Mouse (Mus musculus) CH12.LX (cell line): ENCODE data around the gene Cipc. TPM values are rescaled to one million over a fixed set of nuclear protein-coding genes. Genes with fewer than 3 reads are reported as not detected.
A peak's percentile ranks its signal among the peaks of the same experiment; 100 is the strongest.

Experiments used
- DNase-seq: peaks from one replicate; pipeline ENCODE4 v3.0.0-alpha.2; 2013; ENCODE audit errors: extremely low read depth
- H3K27ac ChIP-seq: 2 replicates; pipeline ENCODE4 v1.5.1; 2012; ENCODE audit warnings: low read depth, mild to moderate bottlenecking, control low read depth, moderate library complexity; ENCODE audit not compliant: insufficient read depth
- H3K27me3 ChIP-seq: replicated peaks from 2 replicates; pipeline ENCODE3; 2012; ENCODE audit warnings: inconsistent platforms
- H3K36me3 ChIP-seq, 2 experiments: replicated peaks in 1 of 2; 2 replicates each; pipeline versions ENCODE3 to v1.6.1; 2012; ENCODE audit warnings: inconsistent platforms in 1 of 2, low read length in 1 of 2, mild to moderate bottlenecking in 1 of 2, mixed read lengths in 1 of 2, moderate library complexity in 1 of 2; ENCODE audit not compliant: control insufficient read depth in 1 of 2, insufficient read depth in 1 of 2
- H3K4me1 ChIP-seq, 2 experiments: 2 replicates each; pipeline ENCODE4 v1.6.1; 2012; ENCODE audit warnings: inconsistent platforms in 1 of 2, moderate library complexity in 1 of 2; ENCODE audit not compliant: insufficient read depth in 2 of 2, control insufficient read depth in 1 of 2
- H3K4me2 ChIP-seq: 2 replicates; pipeline ENCODE4 v1.6.1; 2012; ENCODE audit warnings: low read depth, mild to moderate bottlenecking, control low read depth; ENCODE audit not compliant: poor library complexity, insufficient read depth, severe bottlenecking
- H3K4me3 ChIP-seq, 3 experiments: fragments of 150-350 bp in 1 of 3; sonication (generic) in 1 of 3; replicated peaks in 1 of 3; 2 replicates each; pipeline versions ENCODE3 to v1.5.1; 2011 to 2012; ENCODE audit warnings: low read depth in 2 of 3, low read length in 2 of 3, mild to moderate bottlenecking in 2 of 3, moderate library complexity in 2 of 3, control low read depth in 1 of 3, improper control_type of control experiment in 1 of 3, inconsistent platforms in 1 of 3, mixed read lengths in 1 of 3; ENCODE audit not compliant: poor library complexity in 1 of 3
- H3K79me2 ChIP-seq: replicated peaks from 2 replicates; pipeline ENCODE4 v1.6.1; 2012; ENCODE audit warnings: mild to moderate bottlenecking, moderate library complexity; ENCODE audit not compliant: control insufficient read depth, poor library complexity, insufficient read depth, severe bottlenecking; ENCODE audit errors: extremely low read depth
- H3K9ac ChIP-seq: 2 replicates; pipeline ENCODE4 v1.6.1; 2012; ENCODE audit warnings: low read depth, mild to moderate bottlenecking, control low read depth, moderate library complexity; ENCODE audit not compliant: insufficient read depth
- H3K9me3 ChIP-seq: replicated peaks from 2 replicates; pipeline ENCODE3; 2012; ENCODE audit warnings: low read length, inconsistent platforms, mixed read lengths
- BHLHE40 ChIP-seq: IDR thresholded peaks from 2 replicates; pipeline ENCODE4 v1.6.1; 2011; ENCODE audit warnings: mild to moderate bottlenecking, low read depth, low read length, improper control_type of control experiment
- CHD2 ChIP-seq: IDR thresholded peaks from 2 replicates; pipeline ENCODE4 v1.6.1; 2011; ENCODE audit warnings: low read length, improper control_type of control experiment
- CTCF ChIP-seq, 2 experiments: IDR thresholded peaks in 1 of 2; conservative IDR thresholded peaks in 1 of 2; 2 replicates each; pipeline ENCODE4 v1.5.1; 2011 to 2012; ENCODE audit warnings: low read depth in 2 of 2, low read length in 2 of 2, improper control_type of control experiment in 1 of 2, inconsistent platforms in 1 of 2, mild to moderate bottlenecking in 1 of 2, moderate library complexity in 1 of 2
- E2F4 ChIP-seq: IDR thresholded peaks from 2 replicates; pipeline ENCODE4 v1.6.1; 2011; ENCODE audit warnings: low read depth, low read length, improper control_type of control experiment; ENCODE audit not compliant: insufficient replicate concordance
- ELF1 ChIP-seq: IDR thresholded peaks from 2 replicates; pipeline ENCODE4 v1.6.1; 2014; ENCODE audit warnings: low read depth, mild to moderate bottlenecking, inconsistent platforms, low read length, improper control_type of control experiment
- EP300 ChIP-seq: IDR thresholded peaks from 2 replicates; pipeline ENCODE4 v1.6.1; 2011; ENCODE audit warnings: low read length, improper control_type of control experiment
- ETS1 ChIP-seq: conservative IDR thresholded peaks from 2 replicates; pipeline ENCODE4 v1.6.1; 2012; ENCODE audit warnings: low read depth, mild to moderate bottlenecking, inconsistent platforms, low read length, improper control_type of control experiment, moderate library complexity
- IRF4 ChIP-seq: IDR thresholded peaks from 2 replicates; pipeline ENCODE4 v1.6.1; 2014; ENCODE audit warnings: low read depth, mild to moderate bottlenecking, inconsistent platforms, low read length, improper control_type of control experiment
- JUN ChIP-seq: IDR thresholded peaks from 2 replicates; pipeline ENCODE4 v1.6.1; 2011; ENCODE audit warnings: low read depth, mild to moderate bottlenecking, low read length, improper control_type of control experiment, moderate library complexity; ENCODE audit not compliant: insufficient read depth
- JUND ChIP-seq: conservative IDR thresholded peaks from 2 replicates; pipeline ENCODE4 v1.6.1; 2011; ENCODE audit warnings: low read depth, low read length, improper control_type of control experiment
- KAT2A ChIP-seq: IDR thresholded peaks from 2 replicates; pipeline ENCODE4 v1.6.1; 2012; ENCODE audit warnings: low read length, improper control_type of control experiment, inconsistent platforms; ENCODE audit not compliant: insufficient replicate concordance
- MAFK ChIP-seq: IDR thresholded peaks from 2 replicates; pipeline ENCODE4 v1.6.1; 2011; ENCODE audit warnings: low read length, improper control_type of control experiment; ENCODE audit not compliant: insufficient replicate concordance
- MAX ChIP-seq: IDR thresholded peaks from 2 replicates; pipeline ENCODE4 v1.6.1; 2011; ENCODE audit warnings: low read length, improper control_type of control experiment
- MEF2A ChIP-seq: IDR thresholded peaks from 2 replicates; pipeline ENCODE4 v1.6.1; 2014; ENCODE audit warnings: low read depth, mild to moderate bottlenecking, inconsistent platforms, low read length, improper control_type of control experiment, borderline replicate concordance
- MXI1 ChIP-seq: IDR thresholded peaks from 2 replicates; pipeline ENCODE4 v1.6.1; 2011; ENCODE audit warnings: mild to moderate bottlenecking, low read depth, low read length, improper control_type of control experiment
- MYC ChIP-seq: IDR thresholded peaks from 2 replicates; pipeline ENCODE4 v1.6.1; 2011; ENCODE audit warnings: low read depth, mild to moderate bottlenecking, improper control_type of control experiment, low read length
- NELFE ChIP-seq: IDR thresholded peaks from 2 replicates; pipeline ENCODE4 v1.6.1; 2011; ENCODE audit warnings: low read depth, low read length, improper control_type of control experiment
- NRF1 ChIP-seq: IDR thresholded peaks from 2 replicates; pipeline ENCODE4 v1.6.1; 2014; ENCODE audit warnings: low read depth, mild to moderate bottlenecking, inconsistent platforms, low read length, improper control_type of control experiment, moderate library complexity
- POLR2A ChIP-seq: IDR thresholded peaks from 2 replicates; pipeline ENCODE4 v1.6.1; 2011; ENCODE audit warnings: low read depth, mild to moderate bottlenecking, improper control_type of control experiment, low read length
- SIN3A ChIP-seq: IDR thresholded peaks from 2 replicates; pipeline ENCODE4 v1.6.1; 2012; ENCODE audit warnings: low read length, improper control_type of control experiment, inconsistent platforms
- SMC3 ChIP-seq: IDR thresholded peaks from 2 replicates; pipeline ENCODE4 v1.6.1; 2011; ENCODE audit warnings: low read depth, low read length, improper control_type of control experiment
- TCF12 ChIP-seq: IDR thresholded peaks from 2 replicates; pipeline ENCODE4 v1.6.1; 2014; ENCODE audit warnings: low read depth, mild to moderate bottlenecking, inconsistent platforms, low read length, improper control_type of control experiment
- ZC3H11A ChIP-seq: IDR thresholded peaks from 2 replicates; pipeline ENCODE4 v1.6.1; 2012; ENCODE audit warnings: low read depth, mild to moderate bottlenecking, inconsistent platforms, low read length, improper control_type of control experiment
- dilution Hi-C: fragments of 300-500 bp; cut with MboI; formaldehyde crosslinking; loops from 2 replicates; pipeline ENCODE4 v1.14.3; 2020; ENCODE audit warnings: low sequenced_read_pairs; ENCODE audit not compliant: extremely low pct_unique_long_range_greater_than_20kb, extremely low pct_ligation_motif_present
- in situ Hi-C: fragments of 300-500 bp; cut with MboI; formaldehyde crosslinking; loops from 3 replicates; pipeline ENCODE4 v1.14.3; 2019; ENCODE audit warnings: low sequenced_read_pairs, low pct_ligation_motif_present, low pct_unique_long_range_greater_than_20kb, mixed read lengths
- polyA plus RNA-seq: library from polyadenylated mRNA; unstranded; fragments of >175 nt; gene quantifications from 2 replicates; pipeline ENCODE4 v1.2.1, GENCODE M21; 2012; ENCODE audit warnings: low read depth; ENCODE audit not compliant: insufficient read length
- total RNA-seq, 2 experiments: library from RNA; depleted of rRNA; stranded (reverse); fragments of 300-350 nt in 1 of 2; fragments of >200 nt in 1 of 2; gene quantifications; 2 replicates each; pipeline ENCODE4 v1.2.3; 2012 to 2014

Gene Cipc
- total and polyA plus RNA-seq, 3 experiments: 15.7 to 20.5 (median 18.7) TPM

- peak; percentile 93 for DNase-seq
- peak overlapping the region; percentile 53; the same call in 1 of the 2 replicates for H3K4me2 ChIP-seq
- no peaks in the 10 kb centered on the region for H3K9me3 ChIP-seq
- in situ Hi-C loops (no loop called here), dilution Hi-C loops (no loop called here)
- H3K27ac ChIP-seq: peak overlapping the region; percentile 76; the same call in 1 of the 2 replicates
- no peaks in the 10 kb centered on the region for H3K79me2 ChIP-seq
- TF ChIP-seq SMC3: peak; percentile 35; the same call in 1 of the 2 replicates
- 0 out of 2 replicates have a peak, but pooled peaks have one; percentile 48 for TF ChIP-seq KAT2A
- TF ChIP-seq MYC: peak; percentile 89
- TF ChIP-seq JUN: peak; percentile 53; the same call in 1 of the 2 replicates
- peak; percentile 65; the same call in 1 of the 2 replicates for TF ChIP-seq TCF12
- TF ChIP-seq MAX: peak; percentile 93
- 0 out of 2 replicates have a peak, but pooled peaks have one; percentile 41 for TF ChIP-seq MEF2A
- TF ChIP-seq POLR2A: peak; percentile 41; the same call in 1 of the 2 replicates
- peak; percentile 90 for TF ChIP-seq ETS1
- TF ChIP-seq NELFE: no peak
- no peak for TF ChIP-seq ZC3H11A
- TF ChIP-seq JUND: peak; percentile 43
- TF ChIP-seq EP300: peak; percentile 82
- TF ChIP-seq NRF1: no peak
- no peak for TF ChIP-seq E2F4
- TF ChIP-seq BHLHE40: peak; percentile 94
- no peak for TF ChIP-seq ELF1
- TF ChIP-seq CTCF (conservative IDR thresholded peaks at IDR 0.05 in 1 of 2, IDR thresholded peaks at IDR 0.05 in 1 of 2; ENCODE audit: low read depth in 2 of 2, low read length in 2 of 2): peak in 1 of 2 experiments; percentile 39; a peak in 2 of 4 replicates
- peak; percentile 82 for TF ChIP-seq MAFK
- TF ChIP-seq CHD2: peak; percentile 28; the same call in 1 of the 2 replicates
- TF ChIP-seq SIN3A: peak; percentile 53; the same call in 1 of the 2 replicates
- peak; percentile 90 for TF ChIP-seq IRF4
- peak; percentile 81; the same call in 1 of the 2 replicates for TF ChIP-seq MXI1
- H3K4me1 ChIP-seq: peaks cover 4 to 55% of the 10 kb centered on the region in 2 experiments
- no peaks in the 10 kb centered on the region for H3K27me3 ChIP-seq
- no peak overlapping the region; the same call in 1 of the 2 replicates for H3K9ac ChIP-seq
- no peaks in the 10 kb centered on the region for H3K36me3 ChIP-seq
- H3K4me3 ChIP-seq: peak overlapping the region in 1 of 3 experiments; percentile 15
Measured at GRCm38 (mm10) chr12:86941173-86941572, 5.7 kb upstream of the Cipc start.
